Mouse (Mus musculus): ENCODE results near the gene Tspan31.
A peak's percentile ranks its signal among the peaks of the same experiment; 100 is the strongest.

The Tspan31 gene

GRCm38 (mm10) chr10:127070190-127071121 lies at the start of gene Tspan31:
Gene Tspan31 (minus strand): TSS chr10:127070264.
- peak; percentile 95 for DNase-seq

GRCm38 (mm10) chr10:127119229-127119628 lies 49.2 kb upstream of the Tspan31 start:
- DNase-seq, result peak; percentile 41

GRCm38 (mm10) chr10:127118470-127118869 lies 48.4 kb upstream of the Tspan31 start:
- no peak for DNase-seq

GRCm38 (mm10) chr10:127115068-127115467 lies 45.0 kb upstream of the Tspan31 start:
- DNase-seq, result no peak

- DNase-seq, result no peak
Measured at GRCm38 (mm10) chr10:127114408-127114807, 44.3 kb upstream of the Tspan31 start.

GRCm38 (mm10) chr10:127111001-127111887 lies 41.2 kb upstream of the Tspan31 start:
- DNase-seq, result no peak

GRCm38 (mm10) chr10:127108262-127108583 lies 38.2 kb upstream of the Tspan31 start:
- no peak for DNase-seq

GRCm38 (mm10) chr10:127107563-127108261 lies 37.6 kb upstream of the Tspan31 start:
- no peak for DNase-seq

GRCm38 (mm10) chr10:127103631-127104030 lies 33.6 kb upstream of the Tspan31 start:
- no peak for DNase-seq

- DNase-seq, result no peak
Measured at GRCm38 (mm10) chr10:127101151-127101550, 31.1 kb upstream of the Tspan31 start.

GRCm38 (mm10) chr10:127100414-127100813 lies 30.4 kb upstream of the Tspan31 start:
- no peak for DNase-seq

GRCm38 (mm10) chr10:127099868-127100267 lies 29.8 kb upstream of the Tspan31 start:
- DNase-seq, result no peak

- DNase-seq, result no peak
Measured at GRCm38 (mm10) chr10:127099191-127099590, 29.1 kb upstream of the Tspan31 start.

GRCm38 (mm10) chr10:127098514-127098913 lies 28.4 kb upstream of the Tspan31 start:
- DNase-seq, result no peak

GRCm38 (mm10) chr10:127094382-127094802 lies 24.3 kb upstream of the Tspan31 start:
- DNase-seq, result peak; percentile 63

GRCm38 (mm10) chr10:127092742-127093141 lies 22.7 kb upstream of the Tspan31 start:
- DNase-seq, result no peak

GRCm38 (mm10) chr10:127091507-127092396 lies 21.7 kb upstream of the Tspan31 start:
- peak; percentile 54 for DNase-seq

- peak; percentile 55 for DNase-seq
Measured at GRCm38 (mm10) chr10:127090560-127091411, 20.7 kb upstream of the Tspan31 start.

- DNase-seq, result no peak
Measured at GRCm38 (mm10) chr10:127085633-127086032, 15.6 kb upstream of the Tspan31 start.

- no peak for DNase-seq
Measured at GRCm38 (mm10) chr10:127085052-127085451, 15.0 kb upstream of the Tspan31 start.

GRCm38 (mm10) chr10:127083915-127084306 lies 13.8 kb upstream of the Tspan31 start:
- no peak for DNase-seq
